ENCODE assay signal across 8 mouse cellular contexts in the genomic region with DNA sequence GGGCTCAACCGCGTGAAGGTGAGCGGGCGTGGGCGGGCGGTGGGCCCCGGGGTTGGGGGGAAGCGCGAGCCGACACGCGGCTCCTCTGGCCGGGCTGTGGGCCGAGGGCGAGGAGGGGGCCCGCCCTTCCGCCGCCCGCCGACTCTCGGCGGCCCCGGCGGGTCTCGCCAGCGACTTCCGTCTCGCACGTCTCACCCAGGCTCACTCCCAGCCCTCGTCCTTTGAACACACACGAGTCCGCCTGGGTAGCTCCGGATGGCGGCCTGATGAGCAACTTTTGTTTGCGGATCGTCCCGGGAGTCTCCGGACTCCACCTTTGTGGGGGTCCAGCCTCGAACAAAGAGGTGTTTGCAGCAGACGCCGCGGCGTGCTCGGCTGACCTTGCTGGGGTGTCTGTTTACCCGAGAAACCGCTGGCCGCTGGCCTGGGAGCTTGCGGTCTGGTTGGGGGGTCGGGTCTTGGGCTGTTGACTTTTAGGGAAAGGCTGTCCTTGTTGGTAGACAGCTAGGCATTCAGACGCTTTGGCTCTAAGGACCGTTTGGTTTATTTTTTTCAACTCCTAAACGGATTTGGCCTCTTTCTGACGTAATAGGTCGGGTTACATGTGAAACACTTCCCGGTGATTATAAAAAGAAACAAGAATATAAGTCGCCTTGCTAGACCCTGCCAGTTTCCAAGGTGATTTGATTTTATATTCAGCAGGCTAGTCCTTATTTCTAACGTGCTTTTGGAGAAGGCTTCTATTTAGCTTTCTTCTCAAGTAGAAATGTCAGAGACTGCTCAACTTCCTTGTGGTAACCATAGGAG. TPM values are rescaled to one million over a fixed set of nuclear protein-coding genes. Genes with fewer than 3 reads are reported as not detected.
DNase-seq lines count a peak whose midpoint lies in the region; ATAC-seq lines count a peak whose summit lies in the region.

No protein-coding gene starts in this region.

- no peaks in the 10 kb centered on the region for H3K27me3 ChIP-seq in forebrain, embryonic 12.5 days
- H3K27me3 ChIP-seq in hindbrain, embryonic 13.5 days, result no peaks in the 10 kb centered on the region
- H3K27me3 ChIP-seq in midbrain, embryonic 15.5 days (replicated peaks), result no peaks in the 10 kb centered on the region
- H3K27me3 ChIP-seq in stomach, embryonic 14.5 days (ENCODE audit: control insufficient read depth, insufficient read depth, low read length), result no peaks in the 10 kb centered on the region

- no peaks in the 10 kb centered on the region for H3K9me3 ChIP-seq in forebrain, embryonic 12.5 days
- H3K9me3 ChIP-seq in hindbrain, embryonic 13.5 days, result no peaks in the 10 kb centered on the region
- H3K9me3 ChIP-seq in midbrain, embryonic 15.5 days, result no peaks in the 10 kb centered on the region
- no peaks in the 10 kb centered on the region for H3K9me3 ChIP-seq in stomach, embryonic 14.5 days (ENCODE audit: control insufficient read depth, low read depth, low read length)

- peaks cover 15% of the 10 kb centered on the region for H3K36me3 ChIP-seq in forebrain, embryonic 12.5 days (replicated peaks)
- peaks cover 8% of the 10 kb centered on the region for H3K36me3 ChIP-seq in hindbrain, embryonic 13.5 days
- no peaks in the 10 kb centered on the region for H3K36me3 ChIP-seq in midbrain, embryonic 15.5 days (replicated peaks)
- H3K36me3 ChIP-seq in stomach, embryonic 14.5 days (ENCODE audit: control insufficient read depth, insufficient read depth, low read length), result peaks cover 17% of the 10 kb centered on the region

- DNase-seq in right cerebral cortex, postnatal 10 days (ENCODE audit: low spot score in 2 of 2), result peak; percentile 51 to 56
- no peak for DNase-seq in right cerebral cortex, adult 18-20 months
- DNase-seq in adrenal gland, postnatal 36 days, result peak; percentile 57 to 66
- peak; percentile 69 for DNase-seq in liver

- H3K4me2 ChIP-seq in forebrain, embryonic 12.5 days, result peak overlapping the region; percentile 61
- peak overlapping the region; percentile 70 for H3K4me2 ChIP-seq in hindbrain, embryonic 13.5 days
- H3K4me2 ChIP-seq in midbrain, embryonic 15.5 days, result peak overlapping the region; percentile 75
- H3K4me2 ChIP-seq in stomach, embryonic 14.5 days (replicated peaks; ENCODE audit: low read depth, low read length), result peak overlapping the region; percentile 82

- peak overlapping the region; percentile 82 for H3K27ac ChIP-seq in forebrain, embryonic 12.5 days
- peak overlapping the region; percentile 86 for H3K27ac ChIP-seq in hindbrain, embryonic 13.5 days
- peak overlapping the region; percentile 74 for H3K27ac ChIP-seq in midbrain, embryonic 15.5 days
- H3K27ac ChIP-seq in stomach, embryonic 14.5 days (ENCODE audit: low read length), result peak overlapping the region; percentile 91

- peak overlapping the region; percentile 82 for H3K4me3 ChIP-seq in forebrain, embryonic 12.5 days (replicated peaks)
- H3K4me3 ChIP-seq in hindbrain, embryonic 13.5 days, result peak overlapping the region; percentile 79
- H3K4me3 ChIP-seq in midbrain, embryonic 15.5 days, result peak overlapping the region; percentile 82
- peak overlapping the region; percentile 94 for H3K4me3 ChIP-seq in stomach, embryonic 14.5 days (ENCODE audit: low read depth, low read length)

- 0% methylated on average over 31 of the region's 57 CpGs for WGBS in forebrain, embryonic 12.5 days
- WGBS in hindbrain, embryonic 13.5 days, result under 1% methylated on average over 47 of the region's 57 CpGs
- under 1% methylated on average over 56 of the region's 57 CpGs for WGBS in midbrain, embryonic 15.5 days
- WGBS in stomach, embryonic 14.5 days, result under 1% methylated on average over 48 of the region's 57 CpGs

- peaks cover 22% of the 10 kb centered on the region for H3K4me1 ChIP-seq in forebrain, embryonic 12.5 days
- H3K4me1 ChIP-seq in hindbrain, embryonic 13.5 days (replicated peaks), result peaks cover 29% of the 10 kb centered on the region
- H3K4me1 ChIP-seq in midbrain, embryonic 15.5 days, result peaks cover 14% of the 10 kb centered on the region
- peaks cover 18% of the 10 kb centered on the region; the same call in 1 of the 2 replicates for H3K4me1 ChIP-seq in stomach, embryonic 14.5 days (ENCODE audit: control insufficient read depth, insufficient read depth, low read length)

- peak overlapping the region; percentile 76 for H3K9ac ChIP-seq in forebrain, embryonic 12.5 days
- peak overlapping the region; percentile 82 for H3K9ac ChIP-seq in hindbrain, embryonic 13.5 days
- H3K9ac ChIP-seq in midbrain, embryonic 15.5 days, result peak overlapping the region; percentile 69
- peak overlapping the region; percentile 87 for H3K9ac ChIP-seq in stomach, embryonic 14.5 days (replicated peaks; ENCODE audit: low read depth, low read length)

- no peak for ATAC-seq in forebrain, embryonic 12.5 days (ENCODE audit: low FRiP score)
- ATAC-seq in hindbrain, embryonic 13.5 days (ENCODE audit: low FRiP score), result peak; percentile 3; the same call in 1 of the 2 replicates
- peak; percentile 80 for ATAC-seq in midbrain, embryonic 15.5 days (replicated peaks)
- peak; percentile 68 for ATAC-seq in stomach, embryonic 14.5 days (ENCODE audit: insufficient number of reproducible peaks, insufficient read depth, low FRiP score, low read depth)

RNA-seq across cellular contexts. Expression of a gene that starts 0.6 kb away (rescaled TPM):
- total RNA-seq in adrenal gland, postnatal 36 days (2021), result 100 to 1,000 TPM; 250 to 253 TPM
- 851 and 914 TPM in 2 replicates for polyA plus RNA-seq in forebrain, embryonic 12.5 days (2016; fragmentation: Nextera tagmentation; extraction: Ambion mirVana)
- polyA plus RNA-seq in hindbrain, embryonic 13.5 days (2015; fragmentation: Nextera tagmentation; extraction: Ambion mirVana), result 565 TPM in 2 replicates
- 289 and 293 TPM in 2 replicates for polyA plus RNA-seq in midbrain, embryonic 15.5 days (2015; fragmentation: Nextera tagmentation; extraction: Ambion mirVana)
- 946 and 996 TPM in 2 replicates for polyA plus RNA-seq in stomach, embryonic 14.5 days (2014; fragmentation: Nextera tagmentation; extraction: Ambion mirVana)

RNA-seq across cellular contexts. Expression of a gene that starts 0.7 kb away (rescaled TPM):
- 1 to 10 TPM; 3.9 to 4.6 TPM for total RNA-seq in adrenal gland, postnatal 36 days (2021)
- polyA plus RNA-seq in forebrain, embryonic 12.5 days (2016; fragmentation: Nextera tagmentation; extraction: Ambion mirVana), result 6.9 and 7.7 TPM in 2 replicates
- 6.4 and 7.5 TPM in 2 replicates for polyA plus RNA-seq in hindbrain, embryonic 13.5 days (2015; fragmentation: Nextera tagmentation; extraction: Ambion mirVana)
- polyA plus RNA-seq in midbrain, embryonic 15.5 days (2015; fragmentation: Nextera tagmentation; extraction: Ambion mirVana), result 4.2 and 5.5 TPM in 2 replicates
- 6.3 and 8.0 TPM in 2 replicates for polyA plus RNA-seq in stomach, embryonic 14.5 days (2014; fragmentation: Nextera tagmentation; extraction: Ambion mirVana)

RNA-seq across cellular contexts. Expression of a gene that starts 21.0 kb away (rescaled TPM):
- 10 to 100 TPM; 25.8 to 29.6 TPM for total RNA-seq in adrenal gland, postnatal 36 days (2021)
- polyA plus RNA-seq in forebrain, embryonic 12.5 days (2016; fragmentation: Nextera tagmentation; extraction: Ambion mirVana), result 73.1 and 74.2 TPM in 2 replicates
- 48.9 and 49.6 TPM in 2 replicates for polyA plus RNA-seq in hindbrain, embryonic 13.5 days (2015; fragmentation: Nextera tagmentation; extraction: Ambion mirVana)
- 38.6 and 39.5 TPM in 2 replicates for polyA plus RNA-seq in midbrain, embryonic 15.5 days (2015; fragmentation: Nextera tagmentation; extraction: Ambion mirVana)
- 48.0 and 48.1 TPM in 2 replicates for polyA plus RNA-seq in stomach, embryonic 14.5 days (2014; fragmentation: Nextera tagmentation; extraction: Ambion mirVana)

RNA-seq across cellular contexts. Expression of a gene that starts 50.6 kb away (rescaled TPM):
- 10 to 100 TPM in 1 of 2 experiments, 1 to 10 TPM in 1; 8.1 to 12.3 TPM for total RNA-seq in adrenal gland, postnatal 36 days (2021)
- 4.6 and 5.5 TPM in 2 replicates for polyA plus RNA-seq in forebrain, embryonic 12.5 days (2016; fragmentation: Nextera tagmentation; extraction: Ambion mirVana)
- polyA plus RNA-seq in hindbrain, embryonic 13.5 days (2015; fragmentation: Nextera tagmentation; extraction: Ambion mirVana), result 4.6 and 5.1 TPM in 2 replicates
- polyA plus RNA-seq in midbrain, embryonic 15.5 days (2015; fragmentation: Nextera tagmentation; extraction: Ambion mirVana), result 3.9 TPM in 2 replicates
- polyA plus RNA-seq in stomach, embryonic 14.5 days (2014; fragmentation: Nextera tagmentation; extraction: Ambion mirVana), result 12.4 and 14.6 TPM in 2 replicates
